Mouse (Mus musculus): ENCODE measurements around the gene 1700017B05Rik. TPM values are rescaled to one million over a fixed set of nuclear protein-coding genes. Genes with fewer than 3 reads are reported as not detected.

Gene 1700017B05Rik
- polyA plus RNA-seq, 1 experiment from 2014 or later: 19.5 TPM

DNA sequence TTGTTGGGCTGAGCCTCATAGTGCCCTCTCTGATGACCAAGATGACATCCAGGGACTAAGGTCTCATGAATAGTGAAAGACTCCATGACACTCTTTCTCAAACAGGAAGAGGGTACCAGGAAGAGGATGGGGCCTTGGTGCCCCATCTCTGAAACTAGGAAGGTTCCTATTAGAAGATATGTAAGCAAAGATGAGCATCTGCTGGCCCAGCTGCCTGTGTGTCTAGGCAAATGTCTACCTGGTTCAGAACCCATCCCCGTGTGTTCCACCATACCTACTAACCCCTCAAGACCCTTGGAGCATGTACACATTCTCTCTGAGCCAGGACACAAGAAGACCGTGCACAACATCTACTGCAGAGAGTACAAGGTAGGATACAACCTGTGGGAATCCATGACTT is 26.2 kb downstream of the 1700017B05Rik start, which contains the start of gene Trcg1:
Gene Trcg1, plus strand, starts transcription at position 301 of the 400 bp plus-strand sequence.
- no peak within 1 kb of the TSS for H3K9ac ChIP-seq (ENCODE audit: low read depth, low read length)
- no peaks in the 10 kb centered on the region for H3K9me3 ChIP-seq (ENCODE audit: control insufficient read depth, low read length)
- WGBS: 75% methylated on average over 2 of the region's 2 CpGs
- H3K4me1 ChIP-seq (ENCODE audit: control insufficient read depth, insufficient read depth, low read length): no peaks in the 10 kb centered on the region
- DNase-seq (ENCODE audit: low spot score) (no peak), ATAC-seq (ENCODE audit: low read depth) (no peak)
- H3K27me3 ChIP-seq (replicated peaks; ENCODE audit: control insufficient read depth, insufficient read depth, low read length): no peaks in the 10 kb centered on the region
- H3K27ac ChIP-seq (replicated peaks; ENCODE audit: low read depth, low read length): no peak within 1 kb of the TSS
- H3K4me3 ChIP-seq (ENCODE audit: low read depth, low read length): no peak within 1 kb of the TSS
- H3K36me3 ChIP-seq (ENCODE audit: control insufficient read depth, insufficient read depth, low read length): no peaks in the 10 kb centered on the region
- H3K4me2 ChIP-seq (ENCODE audit: low read depth, low read length): no peak within 1 kb of the TSS

DNA sequence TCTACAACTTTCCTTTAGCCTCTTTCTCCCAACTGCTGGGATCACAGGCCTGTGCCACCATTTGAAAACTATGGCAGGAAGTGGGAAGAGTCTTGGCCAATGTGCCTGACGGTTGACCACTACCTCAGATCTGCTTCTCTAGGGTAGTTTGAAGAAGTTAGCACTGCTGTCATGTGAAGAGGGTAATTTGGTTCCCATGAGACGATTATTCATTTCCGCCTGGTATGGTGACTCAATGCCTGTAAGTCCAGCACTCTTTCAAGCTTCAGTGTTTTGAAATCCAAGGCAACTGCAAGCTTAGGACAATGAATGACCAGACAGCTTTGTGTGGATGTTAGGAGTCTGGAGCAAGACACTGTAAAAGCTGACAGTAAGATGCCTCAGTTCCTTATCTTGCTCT is 28.6 kb downstream of the 1700017B05Rik start:
- Histone ChIP-seq H3K4me2 (ENCODE audit: low read depth, low read length) (no peak overlapping the region), H3K36me3 (ENCODE audit: control insufficient read depth, insufficient read depth, low read length) (no peaks in the 10 kb centered on the region), H3K4me1 (ENCODE audit: control insufficient read depth, insufficient read depth, low read length) (0 out of 2 replicates have a peak, but pooled peaks cover 3% of the 10 kb centered on the region), H3K4me3 (ENCODE audit: low read depth, low read length) (no peak overlapping the region), H3K27ac (replicated peaks; ENCODE audit: low read depth, low read length) (no peak overlapping the region), H3K27me3 (replicated peaks; ENCODE audit: control insufficient read depth, insufficient read depth, low read length) (no peaks in the 10 kb centered on the region), H3K9ac (ENCODE audit: low read depth, low read length) (no peak overlapping the region), H3K9me3 (ENCODE audit: control insufficient read depth, low read length) (no peaks in the 10 kb centered on the region)
- WGBS: 83% methylated on average over 3 of the region's 3 CpGs
- no peak for ATAC-seq (ENCODE audit: low read depth)
- DNase-seq (ENCODE audit: low spot score): no peak

DNA sequence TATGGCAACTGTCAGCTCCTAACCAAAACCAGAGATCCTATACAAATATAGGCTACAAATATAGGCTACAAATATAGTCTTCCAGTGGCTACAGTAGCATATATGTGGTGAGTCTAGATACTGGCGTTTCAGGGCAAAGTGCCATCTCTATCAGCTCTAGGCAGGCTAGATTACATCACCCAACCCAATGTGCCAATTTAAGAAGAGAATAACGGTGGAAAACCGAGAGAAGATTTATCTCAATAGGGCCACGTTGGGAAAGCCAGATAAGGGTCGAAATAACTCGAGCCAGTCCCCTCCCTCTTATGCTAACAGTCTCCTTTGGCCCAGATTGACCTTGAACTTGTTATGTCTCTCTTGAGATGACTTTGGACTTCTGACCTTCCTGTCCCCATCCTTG is 29.3 kb downstream of the 1700017B05Rik start:
- H3K4me2 ChIP-seq (ENCODE audit: low read depth, low read length): no peak overlapping the region
- H3K4me1 ChIP-seq (ENCODE audit: control insufficient read depth, insufficient read depth, low read length): 0 out of 2 replicates have a peak, but pooled peaks cover 3% of the 10 kb centered on the region
- no peak for ATAC-seq (ENCODE audit: low read depth)
- no peaks in the 10 kb centered on the region for H3K9me3 ChIP-seq (ENCODE audit: control insufficient read depth, low read length)
- H3K9ac ChIP-seq (ENCODE audit: low read depth, low read length): no peak overlapping the region
- WGBS: 81% methylated on average over 6 of the region's 6 CpGs
- H3K36me3 ChIP-seq (ENCODE audit: control insufficient read depth, insufficient read depth, low read length): no peaks in the 10 kb centered on the region
- no peak for DNase-seq (ENCODE audit: low spot score)
- H3K27ac ChIP-seq (replicated peaks; ENCODE audit: low read depth, low read length): no peak overlapping the region
- no peak overlapping the region for H3K4me3 ChIP-seq (ENCODE audit: low read depth, low read length)
- no peaks in the 10 kb centered on the region for H3K27me3 ChIP-seq (replicated peaks; ENCODE audit: control insufficient read depth, insufficient read depth, low read length)

DNA sequence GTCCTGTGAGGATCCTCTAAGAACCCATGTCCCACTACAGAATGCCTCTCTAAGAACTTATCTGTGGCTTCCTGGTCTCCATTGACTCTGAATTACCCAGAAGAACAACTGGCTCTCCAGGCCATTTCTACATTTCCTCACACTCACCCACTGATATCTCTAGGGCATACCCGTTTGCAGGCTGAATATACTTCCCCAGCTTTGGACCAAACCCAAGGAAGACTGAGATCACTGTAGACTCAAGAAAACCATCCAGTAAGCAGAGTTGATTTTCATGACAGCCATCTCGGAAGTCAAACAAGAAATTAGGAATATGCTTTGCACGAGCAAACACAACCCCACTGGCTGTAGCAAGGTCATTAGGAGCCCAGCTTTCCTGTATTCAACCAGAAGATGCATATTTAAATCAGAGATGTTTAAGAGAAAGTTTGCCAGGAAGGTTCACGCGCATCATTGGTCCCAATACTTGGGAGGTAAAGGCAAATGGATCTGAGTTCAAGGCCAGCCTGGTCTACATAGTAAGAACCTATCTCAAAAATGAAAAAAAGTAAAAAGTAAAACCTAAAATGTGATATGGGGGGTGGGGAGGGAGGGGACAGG is 30.0 kb downstream of the 1700017B05Rik start:
- no peak for ATAC-seq (ENCODE audit: low read depth)
- WGBS: 87% methylated on average over 5 of the region's 5 CpGs

DNA sequence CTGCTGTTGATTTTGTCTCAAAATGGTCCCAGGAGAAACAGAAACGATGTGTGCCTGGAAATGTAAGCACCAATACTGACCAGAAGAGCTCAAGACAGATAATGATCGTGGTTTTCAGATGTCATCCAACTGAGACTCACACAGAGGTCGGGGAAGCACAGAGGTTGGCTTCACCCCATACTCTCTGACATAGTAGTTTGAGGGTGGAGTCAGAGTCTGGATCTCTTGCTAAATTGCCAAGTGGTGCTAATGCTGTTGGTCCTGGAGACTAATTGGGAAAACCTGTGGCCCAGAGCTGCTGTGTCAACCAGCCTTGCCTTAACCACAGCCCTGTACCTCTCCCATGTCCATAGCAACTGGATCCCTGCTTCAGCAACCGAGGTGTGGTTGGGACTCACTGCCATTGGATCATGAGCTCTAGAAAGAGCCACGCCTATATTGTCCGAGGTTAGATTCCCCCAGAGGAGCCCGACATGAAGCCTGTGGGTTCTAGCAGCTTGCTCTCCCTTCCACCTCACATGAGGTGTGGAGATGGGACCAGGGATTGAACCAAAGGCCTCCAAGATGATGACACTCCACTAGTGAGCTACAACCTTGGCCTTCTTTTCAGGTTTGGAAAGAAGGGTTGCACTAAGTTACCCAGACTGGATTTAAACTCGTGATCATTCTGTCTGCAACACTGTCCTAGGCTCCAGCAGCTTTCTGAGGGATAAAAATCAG is 30.7 kb downstream of the 1700017B05Rik start:
- Histone ChIP-seq H3K27ac (replicated peaks; ENCODE audit: low read depth, low read length) (no peak overlapping the region), H3K4me3 (ENCODE audit: low read depth, low read length) (no peak overlapping the region), H3K4me2 (ENCODE audit: low read depth, low read length) (no peak overlapping the region), H3K27me3 (replicated peaks; ENCODE audit: control insufficient read depth, insufficient read depth, low read length) (no peaks in the 10 kb centered on the region), H3K9me3 (ENCODE audit: control insufficient read depth, low read length) (no peaks in the 10 kb centered on the region), H3K4me1 (ENCODE audit: control insufficient read depth, insufficient read depth, low read length) (0 out of 2 replicates have a peak, but pooled peaks cover 3% of the 10 kb centered on the region), H3K36me3 (ENCODE audit: control insufficient read depth, insufficient read depth, low read length) (no peaks in the 10 kb centered on the region), H3K9ac (ENCODE audit: low read depth, low read length) (no peak overlapping the region)
- DNase-seq (ENCODE audit: low spot score) (no peak), ATAC-seq (ENCODE audit: low read depth) (no peak)
- WGBS: 76% methylated on average over 8 of the region's 8 CpGs

More for the DNA sequence above, 30.0 kb downstream of the 1700017B05Rik start:
- no peaks in the 10 kb centered on the region for H3K9me3 ChIP-seq (ENCODE audit: control insufficient read depth, low read length)
- no peaks in the 10 kb centered on the region for H3K36me3 ChIP-seq (ENCODE audit: control insufficient read depth, insufficient read depth, low read length)
- no peak overlapping the region for H3K4me2 ChIP-seq (ENCODE audit: low read depth, low read length)
- no peak for DNase-seq (ENCODE audit: low spot score)
- no peak overlapping the region for H3K27ac ChIP-seq (replicated peaks; ENCODE audit: low read depth, low read length)
- no peak overlapping the region for H3K4me3 ChIP-seq (ENCODE audit: low read depth, low read length)
- H3K9ac ChIP-seq (ENCODE audit: low read depth, low read length): no peak overlapping the region
- no peaks in the 10 kb centered on the region for H3K27me3 ChIP-seq (replicated peaks; ENCODE audit: control insufficient read depth, insufficient read depth, low read length)
- 0 out of 2 replicates have a peak, but pooled peaks cover 3% of the 10 kb centered on the region for H3K4me1 ChIP-seq (ENCODE audit: control insufficient read depth, insufficient read depth, low read length)

DNA sequence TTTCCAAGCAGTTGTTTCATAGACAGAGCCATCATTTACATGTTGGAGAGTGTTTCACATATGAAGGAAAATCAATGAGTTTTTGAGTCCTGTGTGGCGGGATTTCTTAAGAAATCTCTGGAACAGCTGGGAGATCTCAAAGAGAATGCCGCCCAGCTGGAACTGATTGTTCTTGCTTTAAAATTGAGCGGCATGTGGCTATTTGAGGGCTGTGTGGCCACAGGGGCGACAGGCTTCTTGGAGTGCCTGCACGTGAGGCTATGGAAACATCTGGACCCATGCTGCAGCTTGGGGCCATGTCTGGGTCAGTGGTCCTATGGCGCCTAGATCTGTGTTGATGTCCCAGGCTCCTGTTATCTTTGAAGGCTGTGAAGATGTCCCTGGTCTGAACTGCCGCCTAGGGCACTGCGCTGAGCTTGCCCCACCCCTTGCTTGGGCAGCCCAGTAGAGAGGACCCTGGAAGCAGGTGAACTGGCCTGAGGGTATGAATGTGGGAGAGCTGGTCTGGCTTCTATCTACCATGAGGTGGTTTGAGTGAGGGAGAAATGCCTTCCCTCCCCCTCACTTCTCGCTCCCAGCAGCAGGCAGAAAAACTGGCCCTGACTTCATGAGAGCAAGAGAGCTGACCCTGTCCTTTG is 32.1 kb downstream of the 1700017B05Rik start:
- Histone ChIP-seq H3K4me1 (ENCODE audit: control insufficient read depth, insufficient read depth, low read length) (0 out of 2 replicates have a peak, but pooled peaks cover 3% of the 10 kb centered on the region), H3K9ac (ENCODE audit: low read depth, low read length) (no peak overlapping the region), H3K27me3 (replicated peaks; ENCODE audit: control insufficient read depth, insufficient read depth, low read length) (no peaks in the 10 kb centered on the region), H3K4me3 (ENCODE audit: low read depth, low read length) (no peak overlapping the region), H3K4me2 (ENCODE audit: low read depth, low read length) (no peak overlapping the region), H3K27ac (replicated peaks; ENCODE audit: low read depth, low read length) (no peak overlapping the region), H3K36me3 (ENCODE audit: control insufficient read depth, insufficient read depth, low read length) (no peaks in the 10 kb centered on the region), H3K9me3 (ENCODE audit: control insufficient read depth, low read length) (no peaks in the 10 kb centered on the region)
- DNase-seq (ENCODE audit: low spot score): peak; percentile 33
- ATAC-seq (ENCODE audit: low read depth): no peak
- WGBS: 33% methylated on average over 9 of the region's 9 CpGs

DNA sequence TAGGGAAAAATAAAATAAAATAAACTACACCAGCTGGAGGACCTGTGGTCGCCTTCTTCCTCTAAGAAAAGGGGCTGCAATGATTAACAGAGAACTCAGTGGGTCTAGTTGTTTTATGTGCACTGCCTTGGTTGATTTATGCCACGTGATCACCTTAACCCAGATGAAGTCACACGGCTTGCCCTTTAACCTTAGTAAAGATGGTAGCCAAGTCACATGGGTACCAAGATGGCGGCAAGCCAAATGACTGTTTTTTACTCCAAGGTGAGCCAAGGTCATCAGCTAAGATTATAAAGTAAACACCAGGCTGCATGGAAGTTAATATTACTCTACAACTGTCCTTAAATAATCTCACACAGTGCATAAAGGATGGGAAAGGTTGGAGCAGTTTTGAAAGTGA is 32.7 kb downstream of the 1700017B05Rik start:
- no peak overlapping the region for H3K9ac ChIP-seq (ENCODE audit: low read depth, low read length)
- H3K27ac ChIP-seq (replicated peaks; ENCODE audit: low read depth, low read length): no peak overlapping the region
- DNase-seq (ENCODE audit: low spot score) (no peak), ATAC-seq (ENCODE audit: low read depth) (no peak)
- H3K4me2 ChIP-seq (ENCODE audit: low read depth, low read length): no peak overlapping the region
- no peaks in the 10 kb centered on the region for H3K36me3 ChIP-seq (ENCODE audit: control insufficient read depth, insufficient read depth, low read length)
- no peaks in the 10 kb centered on the region for H3K27me3 ChIP-seq (replicated peaks; ENCODE audit: control insufficient read depth, insufficient read depth, low read length)
- H3K4me1 ChIP-seq (ENCODE audit: control insufficient read depth, insufficient read depth, low read length): 0 out of 2 replicates have a peak, but pooled peaks cover 3% of the 10 kb centered on the region
- no peak overlapping the region for H3K4me3 ChIP-seq (ENCODE audit: low read depth, low read length)
- no peaks in the 10 kb centered on the region for H3K9me3 ChIP-seq (ENCODE audit: control insufficient read depth, low read length)
- 74% methylated on average over 4 of the region's 4 CpGs for WGBS

DNA sequence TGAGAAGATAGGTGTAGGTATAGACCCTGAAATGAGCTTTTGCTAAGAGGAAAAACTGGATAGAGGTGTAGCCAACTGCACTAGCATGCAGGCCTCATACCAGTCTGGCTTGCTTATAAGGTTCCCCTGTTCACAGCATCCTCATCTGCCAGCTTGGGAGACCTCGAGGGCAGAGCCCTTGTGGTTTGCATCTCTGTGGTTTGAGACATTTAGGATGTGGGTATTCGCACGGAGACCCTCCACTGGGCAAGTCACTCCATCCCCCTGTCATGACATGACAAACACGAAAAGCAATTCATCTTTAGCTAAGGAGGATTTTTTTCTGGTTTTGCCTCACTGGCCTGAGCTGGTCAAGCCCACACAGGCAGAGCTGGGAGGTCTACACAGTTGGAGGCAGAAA is 34.2 kb downstream of the 1700017B05Rik start:
- H3K4me3 ChIP-seq (ENCODE audit: low read depth, low read length): no peak overlapping the region
- H3K4me1 ChIP-seq (ENCODE audit: control insufficient read depth, insufficient read depth, low read length): 0 out of 2 replicates have a peak, but pooled peaks cover 3% of the 10 kb centered on the region
- H3K27ac ChIP-seq (replicated peaks; ENCODE audit: low read depth, low read length): no peak overlapping the region
- DNase-seq (ENCODE audit: low spot score): no peak
- no peaks in the 10 kb centered on the region for H3K36me3 ChIP-seq (ENCODE audit: control insufficient read depth, insufficient read depth, low read length)
- no peak for ATAC-seq (ENCODE audit: low read depth)
- no peak overlapping the region for H3K9ac ChIP-seq (ENCODE audit: low read depth, low read length)
- no peak overlapping the region for H3K4me2 ChIP-seq (ENCODE audit: low read depth, low read length)
- 53% methylated on average over 4 of the region's 4 CpGs for WGBS
- H3K27me3 ChIP-seq (replicated peaks; ENCODE audit: control insufficient read depth, insufficient read depth, low read length): no peaks in the 10 kb centered on the region
- no peaks in the 10 kb centered on the region for H3K9me3 ChIP-seq (ENCODE audit: control insufficient read depth, low read length)
